Mouse (Mus musculus) frontal cortex, postnatal 14 days (tissue): Measurements from ENCODE around the gene Tmem101.
"Not testable (repeated sequence)": the region's sequence is repeated elsewhere in the genome, so short reads cannot be mapped to it uniquely, and the experiment has no call there.

ENCODE experiments used
- DNase-seq, 2 experiments: peaks; one replicate each; pipeline ENCODE4 v3.0.0; 2022; ENCODE audit warnings: low spot score in 2 of 2

The Tmem101 gene

DNA sequence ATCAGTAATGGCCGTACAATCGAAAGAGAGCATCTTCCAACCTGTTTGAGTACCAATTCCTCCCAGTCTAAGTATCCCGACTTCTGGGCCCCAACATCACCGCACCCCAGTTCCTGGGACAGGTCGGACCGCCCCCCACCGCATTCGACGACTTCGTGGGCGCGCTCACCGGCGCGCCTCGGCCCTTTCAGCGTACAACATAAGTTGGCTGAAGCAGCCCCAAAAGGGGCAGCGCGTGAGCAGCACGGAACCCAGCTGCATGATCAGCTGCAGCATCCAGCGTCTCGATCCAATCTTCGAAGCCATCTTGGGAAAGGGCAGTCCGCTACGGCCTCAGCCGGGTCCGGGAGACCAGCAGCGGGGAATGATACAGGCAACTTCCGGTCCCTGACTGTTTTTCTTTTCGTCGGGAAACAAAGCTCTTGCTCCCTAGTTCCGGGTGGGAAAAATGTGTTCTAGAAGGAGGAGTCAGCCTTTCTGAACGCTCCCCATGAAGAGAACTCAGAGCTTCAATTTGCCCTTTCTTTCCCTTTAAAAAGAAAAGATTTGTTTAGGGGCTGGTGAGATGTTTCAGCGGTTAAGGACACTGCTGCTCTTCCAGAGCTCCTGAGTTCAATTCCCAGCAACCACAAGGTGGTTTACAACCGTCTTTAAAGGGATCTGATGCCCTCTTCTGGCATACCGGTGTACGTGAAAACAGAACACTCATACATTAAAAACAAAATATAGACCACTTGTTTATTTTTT lies at the start of gene Tmem101:
Gene Tmem101, minus strand, starts transcription at position 366 of the 747 bp plus-strand sequence.
- peak; percentile 81 to 84 for DNase-seq

- no peak for DNase-seq
Observed at GRCm38 (mm10) chr11:102201408-102201821, 45.2 kb upstream of the Tmem101 start.

GRCm38 (mm10) chr11:102199856-102200255 lies 43.7 kb upstream of the Tmem101 start:
- peak in 1 of 2 experiments; percentile 4 for DNase-seq

DNA sequence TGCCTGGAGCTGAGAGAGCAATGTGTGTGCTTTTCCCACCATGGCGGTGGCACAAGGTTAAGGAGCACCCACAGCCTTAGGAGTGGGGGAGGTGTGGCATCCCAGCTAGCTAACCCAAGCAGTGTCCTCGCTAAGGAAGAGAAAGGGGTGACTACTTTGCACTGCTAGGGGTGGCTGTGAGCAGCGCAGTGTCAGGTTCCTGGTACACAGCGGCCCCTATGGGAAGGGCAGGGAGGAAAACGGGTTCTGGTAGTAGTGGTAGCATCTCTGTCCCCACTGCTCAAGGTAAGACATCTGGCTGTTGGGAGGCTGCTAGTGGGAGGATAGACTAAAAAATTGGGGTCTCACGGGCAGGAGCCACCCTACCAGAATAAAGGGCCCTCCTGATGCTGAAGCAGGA lies 42.0 kb upstream of the Tmem101 start:
- DNase-seq, result no peak

GRCm38 (mm10) chr11:102196018-102196797 lies 40.0 kb upstream of the Tmem101 start:
- peak in 1 of 2 experiments; percentile 34 for DNase-seq

DNA sequence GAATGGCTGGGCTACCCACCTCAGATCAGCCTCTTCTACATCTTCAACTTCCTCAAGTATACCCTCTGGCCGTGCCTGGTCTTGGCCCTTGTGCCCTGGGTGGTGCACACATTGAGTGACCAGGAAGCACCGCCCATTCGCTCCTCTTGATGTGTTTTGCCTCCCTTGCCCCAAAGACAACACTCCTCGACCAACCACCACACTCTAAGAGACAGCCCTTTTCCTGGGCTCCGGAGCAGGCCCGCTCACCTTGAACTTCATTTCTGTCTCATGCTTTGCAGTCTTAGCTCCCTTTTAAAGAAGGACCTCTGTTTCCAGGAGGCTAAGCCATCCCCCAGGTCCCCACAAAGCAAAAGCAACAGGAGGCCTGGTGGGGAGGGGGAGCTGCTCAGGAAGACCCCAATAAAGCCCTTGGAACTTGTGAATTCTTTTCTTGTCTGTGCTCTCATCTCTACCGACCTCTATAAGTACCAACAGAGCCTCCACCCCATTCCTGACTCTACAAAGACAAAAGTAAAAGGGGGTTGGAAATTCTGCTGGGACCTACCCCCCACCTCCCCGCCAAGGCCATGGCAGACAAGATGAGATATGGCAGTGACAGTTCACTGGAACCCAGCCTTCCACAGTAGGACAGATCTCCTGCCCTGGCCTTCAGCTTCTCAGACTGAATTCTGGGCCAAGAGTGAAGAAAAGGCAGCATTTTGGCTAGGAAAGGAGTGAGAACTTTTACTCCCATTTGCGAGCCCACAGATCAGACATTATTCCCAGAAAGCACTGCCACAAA lies 37.6 kb upstream of the Tmem101 start:
- DNase-seq, result peak in 1 of 2 experiments; percentile 8

DNA sequence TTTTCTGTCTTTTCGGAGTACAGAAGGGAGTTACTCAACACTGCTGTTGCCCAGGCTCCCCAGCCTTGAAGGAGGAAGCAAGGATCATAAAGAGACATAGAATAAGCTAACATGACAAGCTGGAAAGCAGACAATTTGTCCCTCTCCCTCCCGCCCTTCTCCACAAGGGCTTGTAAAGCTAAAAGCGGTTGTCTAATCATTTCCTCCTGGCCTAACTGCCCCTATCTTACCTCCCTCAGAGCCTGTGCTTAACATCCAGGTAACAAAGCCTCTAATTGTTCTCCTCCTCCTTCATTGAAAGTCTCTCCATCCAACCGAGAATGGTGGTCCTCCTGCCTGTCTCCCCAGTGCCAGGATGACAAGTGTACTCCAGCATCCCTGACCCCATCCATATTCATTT lies 34.6 kb upstream of the Tmem101 start:
- no peak for DNase-seq

DNA sequence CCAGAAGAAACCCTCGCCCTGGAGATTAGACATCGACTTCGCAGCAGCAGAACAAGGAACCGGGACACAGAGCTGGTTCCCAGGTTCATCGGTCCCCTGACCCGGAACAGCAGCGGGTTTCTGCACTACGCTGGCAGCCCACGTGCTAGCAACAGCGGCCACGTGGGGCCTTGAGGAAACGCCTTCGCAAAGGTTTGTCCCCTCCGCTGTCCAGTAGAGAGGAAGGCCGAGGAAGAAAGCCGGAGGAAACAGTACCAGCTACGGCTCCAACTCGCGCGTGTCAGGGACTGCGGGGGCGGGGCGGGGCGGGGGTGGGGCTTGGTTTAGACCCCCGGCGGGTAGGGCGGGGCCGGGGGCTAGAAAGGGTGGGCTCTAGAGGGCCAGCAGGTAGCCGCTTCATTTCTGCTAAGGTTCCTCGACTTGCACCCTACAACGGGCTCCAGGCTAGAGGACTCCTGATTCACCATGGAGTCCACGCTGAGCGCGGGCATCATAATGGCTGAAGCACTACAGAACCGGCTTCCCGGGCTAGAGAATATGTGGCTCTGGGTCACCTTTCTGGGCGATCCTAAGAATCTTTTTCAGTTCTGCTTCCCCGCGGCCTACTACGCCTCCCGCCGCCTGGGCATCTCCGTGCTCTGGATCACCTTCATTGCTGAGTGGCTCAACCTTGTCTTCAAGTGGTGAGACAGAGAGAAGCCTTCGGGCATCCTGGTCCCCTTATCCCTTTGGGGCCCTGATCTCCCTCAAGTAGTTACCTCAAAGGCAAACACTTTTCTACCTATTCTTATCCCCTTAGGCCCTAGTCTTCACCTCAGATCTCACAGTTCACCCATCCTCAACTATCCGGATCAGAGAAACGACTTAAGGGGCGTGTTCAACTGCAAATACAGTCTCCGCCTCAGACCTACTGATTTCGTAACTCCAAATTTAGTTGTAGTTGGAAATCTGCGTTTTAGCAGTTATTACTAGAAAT lies 33.5 kb upstream of the Tmem101 start, which contains the start of gene G6pc3:
Gene G6pc3, plus strand, starts transcription at position 160 of the 976 bp plus-strand sequence.
- peak; percentile 75 to 86 for DNase-seq

- no peak for DNase-seq
Observed at GRCm38 (mm10) chr11:102188980-102189379, 32.8 kb upstream of the Tmem101 start.

DNA sequence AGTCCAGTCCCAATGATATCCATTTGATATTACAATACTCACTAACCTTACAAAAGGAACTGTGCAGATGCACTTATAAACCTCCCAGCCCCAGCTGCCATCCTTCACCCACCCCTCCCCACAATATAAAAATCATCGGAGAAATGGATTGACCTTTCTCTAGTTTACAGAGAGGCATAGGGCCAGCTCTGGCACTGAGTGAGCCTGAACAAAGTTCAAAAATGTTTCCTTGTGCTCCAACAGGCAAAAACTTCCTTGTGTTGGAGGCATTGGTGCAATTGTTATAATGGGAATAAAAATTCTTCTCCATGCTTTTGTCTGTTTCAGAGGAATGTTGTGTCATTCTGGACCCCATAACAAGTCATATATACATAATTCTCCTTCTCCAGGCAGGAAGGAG lies 30.0 kb upstream of the Tmem101 start:
- no peak for DNase-seq

GRCm38 (mm10) chr11:102185677-102186076 lies 29.5 kb upstream of the Tmem101 start:
- DNase-seq, result no peak

DNA sequence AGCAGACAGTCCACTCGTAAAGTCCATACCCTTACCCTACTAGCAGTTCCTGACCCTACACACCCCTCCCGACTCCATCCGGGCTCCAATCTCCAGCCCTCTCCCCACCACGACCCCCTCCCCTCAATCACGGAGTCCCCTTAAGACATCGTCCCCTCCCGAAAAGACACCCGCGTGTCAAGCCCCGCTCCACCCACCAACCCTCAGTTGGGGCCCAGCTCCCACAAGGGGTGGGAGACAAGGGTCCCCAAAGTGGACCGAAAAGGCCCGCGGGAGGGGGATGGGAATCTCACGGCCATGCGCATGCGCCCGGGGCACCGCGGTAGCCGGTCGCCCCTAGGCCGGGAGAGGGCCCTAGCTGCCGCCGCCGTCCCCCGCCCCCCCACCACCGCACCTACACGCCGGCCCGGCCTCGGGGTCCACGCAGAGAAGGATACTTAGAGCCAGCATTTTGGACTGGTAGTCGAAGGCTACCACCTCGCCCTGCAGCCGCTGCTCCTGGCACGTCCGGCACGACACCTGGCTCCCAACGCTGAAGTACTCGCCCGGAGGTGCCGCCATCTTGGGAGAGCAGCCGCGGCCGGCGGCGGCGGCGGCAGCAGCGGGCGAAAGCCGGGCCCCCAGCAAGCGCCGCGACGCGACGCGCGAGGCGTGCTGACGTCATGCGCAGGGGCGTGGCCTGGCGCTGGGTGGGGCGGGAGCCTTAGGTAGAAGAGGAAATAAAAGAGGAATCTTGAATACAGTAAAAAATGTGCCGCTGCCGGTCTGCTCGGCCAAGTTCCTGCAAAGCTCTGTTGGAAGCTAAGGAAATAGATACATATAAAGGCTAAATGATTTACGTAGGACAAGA lies 28.7 kb upstream of the Tmem101 start, which contains the start of gene Lsm12:
Gene Lsm12, minus strand, starts transcription at position 651 of the 850 bp plus-strand sequence.
- DNase-seq, result peak; percentile 87 to 93

DNA sequence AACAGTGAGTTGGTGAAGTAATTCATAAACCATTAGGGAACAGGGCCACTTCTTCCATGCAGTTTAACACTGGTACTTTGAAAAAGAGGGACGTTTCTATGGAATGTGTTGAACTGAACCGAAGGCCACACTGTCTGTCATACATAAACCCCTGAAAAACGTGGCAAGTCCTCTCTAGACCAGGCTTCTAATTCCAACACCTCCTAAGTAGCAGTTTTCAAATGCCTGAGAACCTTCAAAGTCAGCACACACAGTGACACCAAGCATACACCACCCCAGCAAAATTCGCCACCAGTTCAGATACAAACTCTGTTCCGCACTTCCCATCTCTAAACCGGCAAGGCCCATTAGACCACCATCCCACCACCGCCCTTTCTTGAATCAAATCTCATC lies 28.0 kb upstream of the Tmem101 start:
- DNase-seq, result no peak

GRCm38 (mm10) chr11:102179836-102180235 lies 23.6 kb upstream of the Tmem101 start:
- DNase-seq, result no peak

- DNase-seq, result no peak
Observed at GRCm38 (mm10) chr11:102168689-102169088, 12.5 kb upstream of the Tmem101 start.

- DNase-seq, result no peak
Observed at GRCm38 (mm10) chr11:102167539-102167938, 11.3 kb upstream of the Tmem101 start.

GRCm38 (mm10) chr11:102165971-102166722 lies 9.9 kb upstream of the Tmem101 start:
- DNase-seq, result no peak

DNA sequence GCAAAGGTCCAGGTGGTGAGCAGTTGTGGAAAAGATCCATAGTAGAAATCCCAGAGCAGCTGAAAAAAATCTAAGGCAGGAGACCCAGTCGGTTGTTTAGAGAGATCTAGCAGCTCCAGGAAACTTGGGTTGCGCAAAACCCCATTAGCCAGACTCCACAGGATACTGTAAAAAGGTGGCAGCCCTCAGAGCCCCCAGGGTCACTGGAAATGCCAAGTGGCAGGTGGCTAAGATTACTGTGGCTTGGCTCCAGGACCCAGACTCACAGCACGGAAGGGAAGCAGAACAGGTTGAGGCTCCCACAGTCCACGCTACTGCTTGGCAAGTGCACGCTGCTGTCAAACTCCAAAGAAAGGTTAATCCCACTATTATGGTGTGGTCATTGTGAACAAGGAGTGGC lies 3.6 kb upstream of the Tmem101 start:
- no peak for DNase-seq

DNA sequence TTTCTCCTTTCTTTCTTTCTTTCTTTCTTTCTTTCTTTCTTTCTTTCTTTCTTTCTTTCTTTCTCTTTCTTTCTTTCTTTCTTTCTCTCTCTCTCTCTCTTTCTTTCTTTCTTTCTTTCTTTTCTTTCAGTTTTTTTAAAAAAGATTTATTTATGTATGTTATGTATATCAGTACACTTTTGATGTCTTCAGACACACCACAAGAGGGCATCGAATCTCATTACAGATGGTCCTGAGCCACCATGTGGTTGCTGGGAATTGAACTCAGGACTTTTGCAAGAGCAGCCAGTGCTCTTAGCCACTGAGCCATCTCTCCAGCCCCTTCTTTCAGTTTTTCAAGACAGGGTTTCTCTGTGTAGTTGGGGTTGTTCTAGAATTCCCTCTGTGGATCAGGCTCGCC lies 1.8 kb upstream of the Tmem101 start:
- DNase-seq, result not testable (repeated sequence)
